Mouse (Mus musculus): ENCODE measurements around the gene Kctd10. TPM values are rescaled to one million over a fixed set of nuclear protein-coding genes. Genes with fewer than 3 reads are reported as not detected.

The Kctd10 gene
- polyA plus RNA-seq, 2 experiments from 2014 or later: 54.7 to 70.7 TPM

DNA sequence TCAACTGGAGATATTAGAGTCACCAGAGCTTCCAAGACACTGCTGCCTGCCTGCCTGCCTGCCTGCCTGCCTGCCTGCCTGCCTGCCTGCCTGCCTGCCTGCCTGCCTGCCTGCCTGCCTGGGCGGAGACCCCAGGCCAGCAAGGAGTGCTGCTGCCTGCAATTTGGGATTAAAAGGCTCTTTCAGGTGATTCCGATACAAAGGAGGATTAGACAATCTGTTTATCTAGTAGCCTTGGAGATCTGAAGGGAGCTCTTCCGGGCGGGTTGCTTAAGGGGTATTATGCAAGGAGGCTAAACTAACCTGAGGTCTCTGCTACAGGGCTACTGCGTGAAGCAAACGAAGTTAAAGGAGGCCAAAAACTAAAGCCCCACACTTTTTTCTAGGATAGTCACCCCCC, 1.4 kb downstream of the Kctd10 start:
- ATAC-seq: no peak

- ATAC-seq: peak; percentile 72
These were observed 2.0 kb downstream of the Kctd10 start for GRCm38 (mm10) chr5:114378177-114378920.

DNA sequence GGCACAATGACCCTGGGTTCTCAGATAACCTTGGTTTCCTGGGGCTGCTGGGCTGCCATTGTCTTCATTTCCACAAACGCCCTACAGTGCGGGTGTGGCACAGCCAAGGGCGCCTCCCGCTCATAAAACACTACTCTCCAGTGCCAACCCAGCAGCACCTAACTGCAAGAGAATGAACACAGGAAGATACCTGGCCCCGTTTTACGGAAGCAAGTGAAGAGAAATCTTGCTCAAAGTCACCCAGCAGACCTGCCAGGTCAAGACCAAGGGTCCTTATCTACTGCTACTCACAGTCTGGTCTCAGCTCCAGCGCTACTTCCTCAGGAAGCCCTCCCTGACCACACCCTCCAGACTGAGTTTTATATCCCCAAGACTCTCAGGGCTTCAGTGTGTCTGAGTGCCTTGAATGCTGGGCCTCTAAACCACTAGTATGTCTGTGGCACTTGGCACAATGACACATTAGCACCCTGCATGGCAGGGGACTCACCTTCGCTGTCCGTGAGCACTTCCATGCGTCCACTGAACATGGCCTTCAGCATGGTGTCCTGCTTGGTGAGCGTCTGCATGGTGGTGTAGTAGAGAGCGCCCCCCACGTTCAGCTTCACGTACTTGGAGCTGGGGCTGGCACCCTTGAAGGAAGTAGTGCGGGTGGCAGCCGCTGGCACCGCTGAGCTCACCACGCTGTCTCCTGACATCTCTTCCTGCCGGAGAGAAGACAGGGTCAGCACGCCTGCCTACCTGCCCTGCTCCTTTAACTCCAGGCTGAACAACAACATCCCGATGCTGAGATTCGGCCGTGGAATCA, 5.7 kb downstream of the Kctd10 start:
- no peak for ATAC-seq

GRCm38 (mm10) chr5:114373581-114373980, 6.7 kb downstream of the Kctd10 start:
- no peak for ATAC-seq

- ATAC-seq: no peak
These were observed 7.1 kb downstream of the Kctd10 start for GRCm38 (mm10) chr5:114373174-114373573.

- ATAC-seq: no peak
These were observed 7.7 kb downstream of the Kctd10 start for GRCm38 (mm10) chr5:114372565-114372964.

DNA sequence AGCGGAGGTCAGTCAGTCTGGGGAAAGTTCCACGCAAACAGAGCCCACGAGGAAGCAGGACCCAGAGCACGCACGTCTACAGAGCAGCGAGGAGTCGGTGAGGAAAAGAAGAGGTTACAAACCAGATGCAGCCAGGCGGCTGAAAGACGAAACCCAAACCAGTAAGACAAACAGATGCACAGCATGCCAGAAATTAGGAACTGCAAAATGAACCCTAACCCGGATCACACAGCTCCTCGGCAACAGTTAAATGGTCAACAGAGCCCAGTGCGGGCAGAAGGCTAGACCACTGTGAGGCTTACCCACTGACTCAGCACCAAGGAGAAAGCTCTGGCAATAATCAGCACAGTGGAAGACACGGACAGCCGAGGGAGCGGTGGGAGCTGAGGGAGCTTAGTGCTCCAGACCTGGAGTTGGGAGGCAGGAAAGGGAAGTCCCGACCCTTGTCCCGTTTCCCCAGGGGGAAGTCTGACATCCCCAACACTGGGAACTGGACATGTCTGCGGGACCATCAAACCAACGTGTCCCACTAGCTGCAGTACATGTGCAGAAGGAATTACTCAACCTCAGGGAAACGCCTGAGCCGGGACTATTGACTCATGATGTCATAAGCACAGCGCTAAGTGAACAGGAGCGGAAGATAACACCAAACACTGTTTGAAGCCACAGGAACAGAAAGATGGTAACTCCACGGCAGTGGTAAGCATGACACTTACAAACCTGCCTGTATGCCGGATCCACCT, 8.4 kb downstream of the Kctd10 start:
- ATAC-seq: no peak

GRCm38 (mm10) chr5:114371331-114371730, 9.0 kb downstream of the Kctd10 start:
- no peak for ATAC-seq

- no peak for ATAC-seq
These were observed 9.9 kb downstream of the Kctd10 start for GRCm38 (mm10) chr5:114370371-114370776.

DNA sequence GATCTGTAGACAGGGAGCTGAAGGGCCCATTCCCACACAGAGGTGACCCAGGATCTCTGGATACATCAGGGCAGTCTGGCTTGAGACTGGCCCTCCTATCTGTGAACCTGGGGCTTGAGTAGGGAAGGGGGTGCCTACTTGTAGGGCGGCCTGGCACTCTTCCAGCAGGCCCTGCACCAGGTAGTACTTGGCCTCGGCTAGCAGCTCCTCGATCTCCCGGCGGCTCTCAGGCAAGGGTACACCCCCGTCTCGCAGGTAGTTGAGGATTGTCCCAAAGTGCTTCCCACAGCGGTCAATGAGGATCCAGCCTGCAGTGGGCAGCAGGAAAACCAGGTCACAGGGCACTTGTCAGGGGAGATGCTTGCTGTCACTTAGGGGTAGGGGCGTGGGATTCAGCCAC, 10.4 kb downstream of the Kctd10 start:
- no peak for ATAC-seq

DNA sequence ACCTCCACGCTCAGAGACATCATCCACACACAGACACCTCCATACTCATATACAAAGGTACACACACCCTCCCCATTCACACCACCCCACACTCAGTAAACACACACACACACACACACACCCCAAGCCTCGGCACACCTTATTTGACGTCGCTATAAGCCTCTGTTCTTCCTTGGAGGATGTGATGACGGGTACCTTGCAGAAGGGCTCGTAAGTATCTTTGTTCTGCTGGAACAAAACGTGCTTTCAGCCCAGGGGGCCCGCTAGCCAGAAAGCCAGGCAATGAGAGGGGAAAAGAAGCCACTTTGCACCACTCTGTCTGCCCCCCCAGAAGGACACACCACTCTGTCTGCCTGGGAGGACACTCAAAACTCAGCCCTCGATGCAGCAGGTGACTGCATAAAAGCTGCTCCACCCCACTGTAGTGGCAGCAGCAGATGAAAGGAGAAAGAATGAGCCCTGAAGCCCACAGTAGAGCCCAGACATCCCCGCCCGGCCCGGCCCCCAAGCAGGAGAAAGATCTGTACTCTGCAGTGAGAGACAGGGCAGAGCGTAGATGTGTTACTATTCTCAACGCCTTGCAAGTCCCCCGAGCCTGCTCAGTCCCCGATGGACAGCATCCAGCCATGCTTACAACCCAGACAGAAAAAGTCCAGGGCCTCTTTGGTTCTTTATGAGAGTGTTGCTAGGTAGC, 11.4 kb downstream of the Kctd10 start:
- ATAC-seq: no peak

DNA sequence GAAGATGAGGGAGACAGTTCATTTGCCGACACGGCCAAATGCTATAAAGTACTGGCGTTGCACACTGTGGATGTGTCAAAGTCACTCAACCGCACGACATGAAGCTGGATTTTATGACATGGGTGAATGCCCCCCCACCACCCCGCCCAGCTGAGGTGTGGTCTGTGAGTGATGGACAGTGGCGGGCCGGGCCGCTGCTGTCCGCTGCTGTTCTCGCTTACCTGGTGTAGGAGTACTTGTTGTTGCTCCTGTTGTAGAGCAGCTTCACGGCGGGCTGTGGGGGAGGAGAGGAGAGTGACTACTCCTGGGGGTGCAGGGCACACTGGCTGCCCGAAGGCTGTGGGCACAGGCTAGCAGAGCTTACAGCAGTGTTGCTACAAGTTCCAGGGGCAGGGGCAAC, 12.2 kb downstream of the Kctd10 start:
- ATAC-seq: no peak

DNA sequence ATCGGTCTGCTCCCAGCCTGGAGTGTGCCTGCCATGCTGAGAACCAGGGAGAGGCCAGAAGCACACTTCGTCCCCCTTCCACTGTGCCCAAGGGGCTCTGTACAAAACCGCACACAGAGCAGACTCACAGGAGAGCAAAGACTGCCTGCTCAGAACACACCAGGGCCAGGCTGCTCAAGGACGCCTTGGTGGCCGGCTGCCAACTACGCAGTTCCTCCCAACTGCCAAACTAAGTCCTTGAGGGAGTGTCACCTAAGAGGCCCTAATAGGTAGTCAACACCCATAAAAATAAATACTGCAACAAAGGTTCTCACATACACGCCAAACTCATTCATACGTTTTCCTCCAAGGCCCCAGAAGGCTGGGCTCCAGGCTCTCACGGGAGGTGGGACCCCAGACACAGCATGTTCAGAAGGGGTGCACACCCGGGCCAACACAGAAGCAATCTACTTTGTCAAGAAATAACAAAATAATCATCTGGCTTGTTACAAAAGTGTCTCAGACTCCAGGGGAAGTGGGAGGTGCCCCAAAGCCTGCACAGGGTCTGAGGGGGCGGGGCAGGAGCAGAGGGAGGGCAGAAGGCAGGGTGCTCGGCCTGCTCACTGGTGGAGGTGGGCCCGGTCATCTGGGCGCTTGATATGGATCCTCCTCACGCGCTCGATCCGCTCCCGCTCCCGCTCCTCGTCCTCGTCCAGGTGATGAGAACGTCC, 15.1 kb downstream of the Kctd10 start:
- ATAC-seq: no peak

DNA sequence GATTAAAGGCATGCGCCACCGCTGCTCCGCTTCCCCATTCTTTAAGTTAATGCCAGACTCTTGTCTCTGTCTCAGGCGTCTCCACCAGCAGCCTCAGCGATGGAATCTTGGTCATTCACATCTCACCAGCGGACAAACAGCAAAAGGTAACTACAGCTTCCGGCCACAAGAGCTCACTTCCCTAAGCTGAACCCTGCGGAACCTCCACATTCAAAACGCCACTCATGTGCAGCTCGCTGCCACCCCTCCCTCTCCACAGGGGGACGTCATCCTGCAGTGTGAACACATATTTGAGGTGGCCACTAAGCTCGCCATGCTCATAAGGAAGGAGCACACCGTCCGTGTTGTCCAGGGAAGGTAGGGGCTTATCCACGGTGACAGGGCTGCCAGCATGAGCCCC, 19.3 kb downstream of the Kctd10 start:
- no peak for ATAC-seq

DNA sequence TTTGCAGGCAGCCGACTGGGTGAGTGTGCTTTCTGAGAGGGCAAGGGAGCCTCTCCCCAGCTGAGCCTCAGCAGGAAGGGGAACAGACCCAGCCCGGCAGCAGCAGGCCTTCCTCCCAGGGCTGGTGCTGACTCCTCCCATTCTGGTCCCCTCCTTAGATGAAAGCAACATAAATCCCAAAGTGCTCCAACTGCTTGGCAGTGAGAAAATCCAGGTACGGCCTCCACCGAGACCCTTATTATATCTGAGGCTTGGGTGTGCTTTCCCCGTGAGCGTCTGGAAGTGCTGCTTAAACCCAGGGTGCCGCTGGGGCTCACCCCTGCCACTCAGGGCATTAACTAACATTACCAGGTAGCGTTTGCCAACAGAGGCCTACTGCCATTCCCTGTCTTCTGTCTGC, 20.7 kb downstream of the Kctd10 start:
- no peak for ATAC-seq

DNA sequence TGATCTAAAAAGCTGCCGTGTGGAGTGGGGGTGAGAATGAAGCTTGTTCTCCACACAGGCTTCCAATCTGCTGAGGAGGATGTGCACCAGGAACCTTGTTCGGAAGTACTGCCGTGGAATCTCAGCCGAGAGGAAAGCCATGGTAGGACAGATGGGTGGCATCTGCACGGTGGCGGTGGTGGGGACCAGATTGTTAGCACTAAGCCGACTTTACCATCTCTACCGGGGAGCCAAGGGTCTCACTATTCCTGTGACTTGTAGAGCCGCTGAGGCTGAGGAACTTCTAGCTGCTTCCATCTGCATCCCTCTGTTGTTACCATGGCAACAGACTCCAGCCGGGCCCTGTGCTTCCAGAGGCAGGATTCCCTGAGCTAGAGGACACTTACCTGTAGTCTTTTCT, 21.5 kb downstream of the Kctd10 start:
- no peak for ATAC-seq

- peak; percentile 32 for ATAC-seq
These were observed 23.2 kb downstream of the Kctd10 start for GRCm38 (mm10) chr5:114356936-114357751.

GRCm38 (mm10) chr5:114356250-114356935, 23.9 kb downstream of the Kctd10 start:
- peak; percentile 76 for ATAC-seq

DNA sequence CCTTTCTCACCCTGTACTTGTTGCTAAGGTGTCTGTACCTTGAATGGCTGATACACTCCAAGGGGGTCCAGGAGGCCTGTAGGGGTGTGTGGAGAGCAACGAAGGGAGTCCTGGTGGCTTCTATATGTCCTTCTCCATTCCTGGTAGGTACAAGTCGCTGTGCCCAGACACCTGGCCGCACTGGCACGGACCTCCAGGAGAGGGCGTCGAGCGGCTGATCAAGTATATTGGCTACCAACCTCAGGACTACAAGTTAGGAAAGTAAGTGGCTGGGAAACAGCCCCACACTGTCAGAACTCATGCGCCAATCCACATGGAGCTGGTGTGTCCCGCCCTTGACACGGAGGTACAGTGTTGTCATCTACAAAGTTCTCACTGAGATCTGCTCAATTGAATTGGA, 28.8 kb downstream of the Kctd10 start:
- ATAC-seq: no peak

DNA sequence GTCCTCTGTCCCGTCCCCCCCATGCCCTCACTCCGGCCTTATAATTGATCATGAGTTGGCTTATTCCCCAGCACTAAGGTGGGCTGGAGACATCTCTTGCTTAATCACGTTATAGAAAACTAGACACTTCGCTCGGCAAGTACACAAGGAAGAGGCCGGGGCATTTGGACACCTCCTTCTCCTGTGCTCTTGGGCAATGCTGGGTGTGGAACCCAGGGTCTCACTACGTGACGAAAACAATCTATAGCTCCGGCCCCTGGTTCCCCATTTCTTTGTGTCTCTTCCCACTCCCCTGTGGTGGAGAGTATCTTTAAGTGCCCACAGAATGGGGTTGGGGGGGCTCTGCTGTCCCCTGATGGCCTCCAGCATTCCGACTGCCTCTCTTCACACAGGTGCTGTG, 33.3 kb downstream of the Kctd10 start:
- no peak for ATAC-seq

DNA sequence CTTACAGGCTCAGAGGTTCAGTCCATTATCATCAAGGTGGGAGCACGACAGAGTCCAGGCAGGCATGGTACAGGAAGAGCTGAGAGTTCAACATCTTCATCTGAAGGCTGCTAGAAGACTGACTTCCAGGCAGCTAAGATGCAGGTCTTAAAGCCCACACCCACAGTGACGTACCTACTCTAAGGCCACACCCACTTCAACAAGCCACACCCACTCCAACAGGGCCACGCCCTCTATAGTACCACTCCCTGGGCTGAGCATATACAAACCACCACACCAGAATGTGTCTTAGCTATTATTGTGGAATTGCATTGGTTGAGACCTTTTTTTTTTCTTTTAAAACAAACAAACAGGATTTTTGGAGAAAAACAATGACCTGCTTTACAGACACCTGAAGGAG, 34.8 kb downstream of the Kctd10 start:
- no peak for ATAC-seq
